Mouse (Mus musculus): Measurements from ENCODE around the gene Ppm1n. TPM values are rescaled to one million over a fixed set of nuclear protein-coding genes. Genes with fewer than 3 reads are reported as not detected.

Gene Ppm1n
- total and polyA plus RNA-seq, 3 experiments, result not detected

DNA sequence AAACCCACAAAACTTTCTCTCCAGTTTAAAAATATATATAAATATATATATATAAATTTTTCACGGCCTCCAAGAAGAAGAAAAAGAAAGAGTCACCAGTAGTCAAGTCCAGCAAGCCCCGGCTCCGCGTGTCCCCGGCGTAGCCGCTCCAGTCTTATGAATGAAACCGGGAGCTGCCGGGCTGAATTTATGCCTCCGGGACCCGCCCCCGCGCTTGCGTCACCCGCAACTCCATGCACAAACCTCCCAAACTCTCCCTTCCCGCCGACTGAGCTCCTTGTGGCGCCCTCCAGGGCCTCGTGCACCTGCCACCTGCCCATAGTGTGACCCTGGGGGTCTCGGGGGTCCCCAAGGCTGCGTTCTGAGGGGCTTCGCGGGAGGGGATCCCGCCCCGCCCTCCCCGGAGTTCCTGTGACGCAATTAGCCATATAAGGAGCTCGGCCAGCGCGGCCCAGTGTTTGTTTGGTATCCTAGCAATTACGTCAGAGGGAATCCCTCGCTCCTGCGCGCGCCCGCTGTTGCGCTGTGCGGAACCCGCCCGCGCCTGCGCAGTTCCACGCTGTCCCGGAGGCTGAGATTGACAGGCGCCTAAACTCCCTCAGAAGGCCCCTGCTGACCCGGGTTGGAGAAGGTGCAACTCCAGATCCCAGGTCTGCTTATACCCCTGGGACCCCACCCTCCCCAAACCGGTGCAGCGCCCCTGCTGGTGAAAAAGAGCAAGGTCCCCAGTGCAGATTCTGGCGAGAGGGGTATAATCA, 30.2 kb upstream of the Ppm1n start, which contains the start of gene Fosb:
Fosb (minus strand) TSS at position 168 of the 758 bp plus-strand sequence.
- Histone ChIP-seq H3K9ac (ENCODE audit: control insufficient read depth, low read depth, low read length, poor library complexity, severe bottlenecking) (peak within 1 kb of the TSS; percentile 70), H3K27me3 (ENCODE audit: control insufficient read depth in 1 of 2, insufficient read depth in 2 of 2, low read length in 2 of 2) (peaks cover 6 to 7% of the 10 kb centered on the region in 2 experiments; a peak in 3 of 4 replicates), H3K79me2 (ENCODE audit: control insufficient read depth, insufficient read depth, low read length, poor library complexity) (no peaks in the 10 kb centered on the region; the same call in 1 of the 2 replicates), H3K27ac (ENCODE audit: control insufficient read depth, low read depth, low read length) (peak within 1 kb of the TSS; percentile 20; the same call in 1 of the 2 replicates), H3K9me3 (replicated peaks; ENCODE audit: insufficient read depth, low read length) (no peaks in the 10 kb centered on the region), H3K4me1 (ENCODE audit: control insufficient read depth in 1 of 2, insufficient read depth in 2 of 2, low read length in 2 of 2) (peaks cover 3 to 16% of the 10 kb centered on the region in 2 experiments; a peak in 3 of 4 replicates), H3K36me3 (ENCODE audit: control insufficient read depth in 1 of 2, insufficient read depth in 2 of 2, low read length in 2 of 2) (peaks cover 0 to 4% of the 10 kb centered on the region in 2 experiments; a peak in 1 of 4 replicates), H3K4me3 (ENCODE audit: control insufficient read depth in 1 of 2, insufficient read depth in 1 of 2, low read depth in 2 of 2, low read length in 2 of 2) (peak within 1 kb of the TSS; percentile 60 to 88)
- DNase-seq (ENCODE audit: low read depth, low spot score), result peak; percentile 96
- TF ChIP-seq POLR2A (IDR thresholded peaks at IDR 0.05; ENCODE audit: control insufficient read depth in 1 of 2, insufficient read depth in 1 of 2, low read depth in 1 of 2, low read length in 2 of 2, poor library complexity in 1 of 2) (peak in 1 of 2 experiments; percentile 68; a peak in 2 of 4 replicates), POLR2AphosphoS2 (IDR thresholded peaks at IDR 0.05; ENCODE audit: low read length) (no peak), BHLHE40 (IDR thresholded peaks at IDR 0.05; ENCODE audit: borderline replicate concordance, low read depth, low read length) (no peak), CHD1 (IDR thresholded peaks at IDR 0.05; ENCODE audit: low read depth, low read length) (no peak), MAZ (IDR thresholded peaks at IDR 0.05; ENCODE audit: low read depth, low read length) (peak; percentile 80), JUND (IDR thresholded peaks at IDR 0.05; ENCODE audit: low read depth, low read length) (no peak), EP300 (IDR thresholded peaks at IDR 0.05; ENCODE audit: low read depth in 1 of 2, low read length in 2 of 2) (no peak), RAD21 (IDR thresholded peaks at IDR 0.05; ENCODE audit: low read depth, low read length) (no peak), MAFK (IDR thresholded peaks at IDR 0.05; ENCODE audit: borderline replicate concordance, low read depth, low read length) (no peak), ZMIZ1 (IDR thresholded peaks at IDR 0.05; ENCODE audit: low read depth, low read length) (peak; percentile 56; the same call in 1 of the 2 replicates), MYC (IDR thresholded peaks at IDR 0.05; ENCODE audit: low read depth, low read length) (no peak), MEF2A (IDR thresholded peaks at IDR 0.05; ENCODE audit: extremely low read depth, insufficient replicate concordance, low read depth, low read length, poor library complexity, severe bottlenecking) (no peak), UBTF (IDR thresholded peaks at IDR 0.05; ENCODE audit: borderline replicate concordance, insufficient read depth, low read depth, low read length) (no peak), ZNF384 (IDR thresholded peaks at IDR 0.05; ENCODE audit: low read depth, low read length) (no peak), TCF12 (IDR thresholded peaks at IDR 0.05; ENCODE audit: low read depth, low read length) (no peak), POLR2AphosphoS5 (IDR thresholded peaks at IDR 0.05; ENCODE audit: borderline replicate concordance, low read depth, low read length) (no peak), E2F4 (IDR thresholded peaks at IDR 0.05; ENCODE audit: borderline replicate concordance, low read depth, low read length) (peak; percentile 64; the same call in 1 of the 2 replicates), SMC3 (IDR thresholded peaks at IDR 0.05; ENCODE audit: low read depth, low read length) (no peak), TBP (IDR thresholded peaks at IDR 0.05; ENCODE audit: low read depth, low read length) (peak; percentile 79), GABPA (IDR thresholded peaks at IDR 0.05; ENCODE audit: low read depth, low read length) (no peak), MAX (IDR thresholded peaks at IDR 0.05; ENCODE audit: low read length) (peak; percentile 40; the same call in 1 of the 2 replicates), NRF1 (IDR thresholded peaks at IDR 0.05; ENCODE audit: insufficient read depth, low read depth, low read length, poor library complexity, severe bottlenecking) (peak; percentile 88), TAL1 (IDR thresholded peaks at IDR 0.05; ENCODE audit: low read length) (no peak), HCFC1 (IDR thresholded peaks at IDR 0.05; ENCODE audit: low read depth, low read length) (peak; percentile 46), ELF1 (IDR thresholded peaks at IDR 0.05; ENCODE audit: low read depth, low read length) (no peak; the same call in 1 of the 2 replicates), SIN3A (IDR thresholded peaks at IDR 0.05; ENCODE audit: low read length) (peak; percentile 95), GATA1 (IDR thresholded peaks at IDR 0.05; ENCODE audit: low read depth, low read length) (no peak), CTCF (IDR thresholded peaks at IDR 0.05 in 2 of 3, conservative IDR thresholded peaks at IDR 0.05 in 1 of 3; ENCODE audit: control insufficient read depth in 1 of 3, insufficient read depth in 1 of 3, low read depth in 2 of 3, low read length in 3 of 3, poor library complexity in 1 of 3, severe bottlenecking in 1 of 3) (peak; percentile 33 to 55 (median 39); a peak in 5 of 6 replicates), ETS1 (IDR thresholded peaks at IDR 0.05; ENCODE audit: low read depth, low read length) (peak; percentile 91), ZC3H11A (IDR thresholded peaks at IDR 0.05; ENCODE audit: low read depth, low read length) (no peak), CHD2 (IDR thresholded peaks at IDR 0.05; ENCODE audit: low read length) (peak; percentile 24; the same call in 1 of the 2 replicates), USF1 (IDR thresholded peaks at IDR 0.05; ENCODE audit: low read depth, low read length) (no peak), MYB (IDR thresholded peaks at IDR 0.05; ENCODE audit: low read depth, low read length) (no peak), USF2 (IDR thresholded peaks at IDR 0.05; ENCODE audit: borderline replicate concordance in 1 of 2, insufficient read depth in 1 of 2, low read depth in 1 of 2, low read length in 2 of 2) (no peak), KAT2A (conservative IDR thresholded peaks at IDR 0.05; ENCODE audit: low read depth, low read length) (no peak; the same call in 1 of the 2 replicates)

All from MEL (cell line).